Mouse (Mus musculus) gastrocnemius, postnatal 25 days (tissue): ENCODE measurements around the gene Polr3e. TPM values are rescaled to one million over a fixed set of nuclear protein-coding genes. Genes with fewer than 3 reads are reported as not detected.

Source experiments
- DNase-seq: peaks from one replicate; pipeline ENCODE4 v3.0.0; 2022
- total RNA-seq, 2 experiments: library from RNA; stranded (reverse); gene quantifications; 1 replicate in 1 of 2; 2 replicates in 1 of 2; pipeline ENCODE4 v1.2.3; 2021

The Polr3e gene
- total RNA-seq, 2 experiments from 2014 or later = 9.0 to 11.0 TPM

- no peak for DNase-seq
Measured at GRCm38 (mm10) chr7:120977063-120977462, 59.5 kb downstream of the Polr3e start.

- DNase-seq = no peak
Measured at GRCm38 (mm10) chr7:120980041-120980440, 62.5 kb downstream of the Polr3e start.

- DNase-seq = peak; percentile 32
Measured at GRCm38 (mm10) chr7:120980931-120981924, 63.7 kb downstream of the Polr3e start.

GRCm38 (mm10) chr7:120982200-120982841 is 64.8 kb downstream of the Polr3e start, which contains the start of the genes Cdr2 and Mfsd13b:
Gene Cdr2, minus strand, starts transcription at chr7:120982312.
Gene Mfsd13b, plus strand, starts transcription at chr7:120982509.
- DNase-seq = peak; percentile 94

- DNase-seq = no peak
Measured at GRCm38 (mm10) chr7:120982968-120983367, 65.4 kb downstream of the Polr3e start.

GRCm38 (mm10) chr7:120991191-120991590 is 73.6 kb downstream of the Polr3e start:
- no peak for DNase-seq

Other genes with a start within 250 kb of the Polr3e start
- gene Pdzd9, start 247.4 kb upstream of the Polr3e start, total RNA-seq = not detected
- gene Mosmo, start 240.1 kb upstream of the Polr3e start, total RNA-seq = 10 to 100 TPM; 20.2 to 20.7 TPM
- under 1 TPM; 0.51 to 0.72 TPM for gene Vwa3a, start 178.4 kb upstream of the Polr3e start, total RNA-seq
- under 1 TPM; 0.43 to 0.51 TPM for gene Gm5737, start 105.4 kb upstream of the Polr3e start, total RNA-seq
- gene Eef2k, start 74.9 kb upstream of the Polr3e start, total RNA-seq = 10 to 100 TPM; 39.3 to 56.2 TPM
- 1 to 10 TPM; 4.4 to 5.0 TPM for gene Cdr2, start 64.6 kb downstream of the Polr3e start, total RNA-seq
- gene Mfsd13b, start 64.8 kb downstream of the Polr3e start, total RNA-seq = not detected
- 10 to 100 TPM; 20.1 to 21.4 TPM for gene Mettl9, start 116.7 kb downstream of the Polr3e start, total RNA-seq
- gene Igsf6, start 156.8 kb downstream of the Polr3e start, total RNA-seq = under 1 TPM; 0.28 to 0.43 TPM
- gene Otoa, start 163.9 kb downstream of the Polr3e start, total RNA-seq = under 1 TPM; 0.13 to 0.33 TPM